Mouse (Mus musculus) spleen, adult 2 months (tissue): Measurements from ENCODE around the gene Celsr3. TPM values are rescaled to one million over a fixed set of nuclear protein-coding genes. Genes with fewer than 3 reads are reported as not detected.

Source experiments
- DNase-seq, 2 experiments: peaks; one replicate each; pipeline versions ENCODE4 v3.0.0 to v3.0.0-alpha.2; 2012 to 2021; ENCODE audit warnings: low spot score in 2 of 2, low read depth in 1 of 2
- H3K27ac ChIP-seq: fragments of 200-500 bp; 2 replicates; pipeline ENCODE4 v1.5.1; 2012; ENCODE audit warnings: low read length, inconsistent platforms; ENCODE audit not compliant: insufficient read depth
- H3K27me3 ChIP-seq: fragments of 200-500 bp; 2 replicates; pipeline ENCODE4 v1.6.1; 2012; ENCODE audit warnings: mild to moderate bottlenecking, moderate library complexity, low read length, inconsistent platforms; ENCODE audit not compliant: control insufficient read depth, insufficient read depth
- H3K36me3 ChIP-seq: fragments of 200-500 bp; 2 replicates; pipeline ENCODE4 v1.6.1; 2012; ENCODE audit warnings: mild to moderate bottlenecking, low read length, inconsistent platforms; ENCODE audit not compliant: control insufficient read depth, insufficient read depth
- H3K4me1 ChIP-seq: fragments of 200-500 bp; 2 replicates; pipeline ENCODE4 v1.6.1; 2011; ENCODE audit warnings: inconsistent platforms; ENCODE audit not compliant: control insufficient read depth, insufficient read depth, insufficient read length
- H3K4me3 ChIP-seq: fragments of 200-500 bp; 2 replicates; pipeline ENCODE4 v1.5.1; 2011; ENCODE audit warnings: mild to moderate bottlenecking, inconsistent platforms; ENCODE audit not compliant: insufficient read depth, insufficient read length; ENCODE audit errors: extremely low read depth
- CTCF ChIP-seq: fragments of 200-500 bp; IDR thresholded peaks from 2 replicates; pipeline ENCODE4 v1.5.1; 2011; ENCODE audit warnings: mild to moderate bottlenecking, inconsistent platforms; ENCODE audit not compliant: insufficient read depth, insufficient read length, insufficient replicate concordance; ENCODE audit errors: extremely low read depth
- POLR2A ChIP-seq: fragments of 200-500 bp; IDR thresholded peaks from 2 replicates; pipeline ENCODE4 v1.6.1; 2011; ENCODE audit warnings: low read depth, low read length, inconsistent platforms
- WGBS: fragments of 180-500 bp; shearing (Covaris S2); methylation state at CpG from one replicate; pipeline ENCODE4 v1.1.7; 2018; 5-methylcytosine and 5-hydroxymethylcytosine counted together
- polyA plus RNA-seq: library from polyadenylated mRNA; depleted of rRNA; stranded (reverse); fragments of >200 nt; gene quantifications from 2 replicates; pipeline ENCODE4 v1.2.3, GENCODE M21; 2012

Celsr3 gene
- polyA plus RNA-seq, 1 experiment = 1.2 TPM

DNA sequence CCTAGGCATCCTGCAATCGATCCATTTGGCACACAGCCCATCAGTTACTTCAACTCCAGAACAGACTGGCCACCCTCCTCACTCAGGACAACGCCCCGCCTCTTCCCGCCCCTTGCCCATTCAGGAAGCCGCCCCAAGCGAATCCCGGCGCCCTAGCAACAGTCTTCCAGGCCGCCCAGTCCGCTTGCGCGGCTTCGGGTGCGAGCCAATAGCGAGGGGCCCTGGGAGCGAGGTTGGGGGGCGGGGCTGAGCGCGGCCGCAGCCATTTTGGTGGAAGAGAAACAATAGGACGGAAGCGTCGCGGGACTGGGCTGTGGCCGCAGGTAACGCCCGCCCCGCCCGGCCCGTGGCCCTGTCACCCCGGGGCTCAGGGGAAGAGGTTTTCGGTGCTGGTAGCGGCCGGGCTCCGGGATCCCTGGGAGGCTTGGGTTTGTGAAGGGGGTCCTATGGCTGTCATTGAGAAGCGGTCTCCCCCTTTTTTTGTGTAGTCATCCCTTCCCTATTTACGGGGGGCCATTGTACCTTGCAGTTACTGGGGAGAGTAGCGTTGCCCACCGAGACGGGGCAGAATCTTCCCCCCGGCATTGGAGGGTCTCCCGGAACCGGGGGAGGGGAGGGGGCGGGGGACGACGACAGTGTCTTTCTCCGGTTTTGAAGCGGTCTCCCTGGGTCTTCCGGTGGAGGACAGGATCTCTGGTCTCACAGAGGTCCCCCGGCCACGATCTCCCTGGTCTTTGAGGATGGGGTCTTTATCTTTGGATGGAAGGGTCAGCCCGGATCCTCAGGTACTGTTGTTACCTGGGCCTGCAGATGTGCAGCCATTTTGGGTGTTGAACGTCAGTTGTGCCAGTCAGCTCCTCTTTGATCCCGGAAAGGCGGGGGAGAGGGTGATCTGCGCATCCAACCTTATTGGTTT lies 42.3 kb upstream of the Celsr3 start, which contains the start of gene Ip6k2:
Gene Ip6k2 (plus strand): TSS at position 249 of the 916 bp plus-strand sequence.
- peak within 1 kb of the TSS; percentile 74 for H3K27ac ChIP-seq
- peak; percentile 66 to 95 for DNase-seq
- TF ChIP-seq POLR2A (no peak), CTCF (no peak)

DNA sequence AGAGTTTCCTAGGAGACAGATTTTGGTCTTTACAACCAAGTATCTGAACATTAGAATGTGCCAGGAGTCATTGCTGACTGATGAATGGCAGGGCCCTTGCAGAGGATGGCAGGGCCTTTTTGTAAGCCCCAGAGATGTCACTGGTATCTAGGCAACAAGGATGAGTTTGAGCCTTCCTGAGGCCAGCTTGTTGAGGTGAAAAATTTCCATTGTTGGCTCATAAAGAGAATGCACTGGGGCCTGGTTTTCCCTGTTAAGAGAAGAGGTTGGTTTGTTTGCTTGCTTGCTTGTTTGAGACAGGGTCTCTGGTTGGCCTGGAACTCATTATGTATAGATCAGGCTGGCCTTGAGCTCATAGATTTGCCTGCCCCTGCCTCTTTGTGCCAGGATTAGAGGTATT lies 40.7 kb upstream of the Celsr3 start:
- H3K36me3 ChIP-seq = no peaks in the 10 kb centered on the region
- no peak overlapping the region for H3K4me3 ChIP-seq
- DNase-seq = no peak
- peaks cover 3% of the 10 kb centered on the region; the same call in 1 of the 2 replicates for H3K4me1 ChIP-seq
- no peak overlapping the region for H3K27ac ChIP-seq
- no peaks in the 10 kb centered on the region for H3K27me3 ChIP-seq
- TF ChIP-seq POLR2A (no peak), CTCF (no peak)

More for the DNA sequence above, 42.3 kb upstream of the Celsr3 start, which contains the start of gene Ip6k2:
- under 1% methylated on average over 54 of the region's 56 CpGs for WGBS
- Histone ChIP-seq H3K27me3 (no peaks in the 10 kb centered on the region), H3K36me3 (no peaks in the 10 kb centered on the region), H3K4me3 (peak within 1 kb of the TSS; percentile 96), H3K4me1 (peaks cover 3% of the 10 kb centered on the region; the same call in 1 of the 2 replicates)

DNA sequence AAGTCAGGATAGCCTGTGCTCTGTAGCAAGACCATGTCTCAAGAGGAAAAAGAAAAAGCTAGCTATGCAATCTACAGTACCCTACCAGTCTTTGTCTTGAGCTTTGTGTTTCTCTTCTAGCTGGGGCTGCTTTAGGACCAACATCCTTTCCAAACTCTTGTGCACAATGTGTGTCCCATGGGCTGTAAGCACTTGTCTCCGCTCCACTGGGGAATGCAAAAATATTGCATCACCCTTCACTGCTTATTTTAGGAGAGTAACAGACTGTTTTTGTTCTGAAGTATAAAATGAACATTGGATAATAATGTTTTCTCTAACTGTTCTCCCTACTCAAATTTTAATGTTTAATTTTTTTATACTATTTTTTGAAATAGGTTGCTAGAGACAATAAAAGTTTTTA lies 39.6 kb upstream of the Celsr3 start:
- no peaks in the 10 kb centered on the region for H3K27me3 ChIP-seq
- H3K27ac ChIP-seq = no peak overlapping the region
- DNase-seq = no peak
- no peak overlapping the region for H3K4me3 ChIP-seq
- H3K36me3 ChIP-seq = no peaks in the 10 kb centered on the region
- TF ChIP-seq CTCF = no peak
- no peak for TF ChIP-seq POLR2A
- H3K4me1 ChIP-seq = peaks cover 3% of the 10 kb centered on the region; the same call in 1 of the 2 replicates
- 93% methylated on average over 1 of the region's 1 CpGs for WGBS

DNA sequence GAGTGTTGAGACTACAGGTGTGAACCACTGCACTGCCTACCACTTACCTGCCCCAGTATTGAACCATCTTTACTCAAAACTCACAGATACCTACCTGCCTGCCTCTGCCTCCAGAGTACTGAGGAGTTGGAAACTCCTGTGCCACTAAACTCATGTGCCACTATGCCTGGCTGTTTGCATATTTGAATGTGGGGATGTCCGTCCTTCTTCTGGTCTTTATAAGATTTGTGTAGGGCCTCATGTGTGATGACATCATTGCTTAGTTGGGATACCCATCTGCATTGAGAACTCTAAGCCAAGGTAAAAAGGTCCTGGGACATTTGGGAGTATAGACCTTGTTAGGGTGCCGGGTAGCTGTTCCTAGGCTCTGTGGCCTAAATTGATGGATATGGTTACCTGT lies 39.0 kb upstream of the Celsr3 start:
- Histone ChIP-seq H3K27ac (no peak overlapping the region), H3K4me1 (peaks cover 3% of the 10 kb centered on the region; the same call in 1 of the 2 replicates), H3K4me3 (no peak overlapping the region), H3K27me3 (no peaks in the 10 kb centered on the region), H3K36me3 (no peaks in the 10 kb centered on the region)
- TF ChIP-seq POLR2A (no peak), CTCF (no peak)
- no peak for DNase-seq
- 89% methylated on average over 2 of the region's 2 CpGs for WGBS

DNA sequence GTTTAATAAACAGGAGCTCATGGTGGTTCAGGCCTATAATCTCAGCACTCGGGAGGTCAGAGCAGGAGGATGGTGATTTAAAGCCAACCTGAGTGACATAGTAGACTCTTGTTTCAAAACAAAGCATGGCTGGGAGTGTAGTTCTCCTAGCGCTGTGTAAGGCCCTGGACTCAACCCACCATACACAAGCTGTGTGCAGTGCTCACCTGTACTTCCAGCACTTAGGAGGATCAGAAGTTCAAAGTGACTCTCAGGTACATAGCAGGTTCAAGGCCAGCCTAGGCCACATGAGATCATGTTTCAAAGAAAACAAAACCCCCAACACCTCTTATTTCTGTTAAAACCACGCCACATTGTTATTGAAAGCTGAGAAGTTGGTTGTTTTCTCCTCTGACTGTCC lies 37.4 kb upstream of the Celsr3 start:
- Histone ChIP-seq H3K36me3 (no peaks in the 10 kb centered on the region), H3K27ac (no peak overlapping the region), H3K27me3 (no peaks in the 10 kb centered on the region), H3K4me1 (peaks cover 12% of the 10 kb centered on the region), H3K4me3 (no peak overlapping the region)
- DNase-seq = no peak
- no peak for TF ChIP-seq POLR2A
- no peak for TF ChIP-seq CTCF
- WGBS = 92% methylated on average over 3 of the region's 3 CpGs

DNA sequence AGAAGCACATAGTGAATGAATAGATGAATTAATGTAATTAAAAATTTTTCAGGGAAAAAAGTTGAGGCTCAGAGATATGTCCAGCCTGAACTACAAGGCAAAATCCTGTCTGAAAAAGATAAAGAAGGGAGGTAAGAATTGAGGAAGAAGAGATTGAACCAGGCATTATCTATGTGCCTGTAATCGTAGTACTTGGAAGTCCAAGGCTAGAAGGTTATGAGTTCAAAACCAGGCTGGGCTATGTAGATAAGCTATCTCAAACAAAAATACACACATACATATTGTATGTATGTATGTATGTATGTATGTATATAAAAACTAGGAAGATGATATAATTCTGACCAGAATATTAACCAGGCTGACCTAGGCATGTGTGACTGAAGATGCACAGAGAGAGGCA lies 33.8 kb upstream of the Celsr3 start:
- TF ChIP-seq POLR2A = no peak
- TF ChIP-seq CTCF = no peak
- 72% methylated on average over 1 of the region's 1 CpGs for WGBS
- H3K27ac ChIP-seq = no peak overlapping the region
- H3K36me3 ChIP-seq = peaks cover 14% of the 10 kb centered on the region
- DNase-seq = no peak
- H3K27me3 ChIP-seq = no peaks in the 10 kb centered on the region
- H3K4me1 ChIP-seq = peaks cover 8% of the 10 kb centered on the region
- H3K4me3 ChIP-seq = no peak overlapping the region

DNA sequence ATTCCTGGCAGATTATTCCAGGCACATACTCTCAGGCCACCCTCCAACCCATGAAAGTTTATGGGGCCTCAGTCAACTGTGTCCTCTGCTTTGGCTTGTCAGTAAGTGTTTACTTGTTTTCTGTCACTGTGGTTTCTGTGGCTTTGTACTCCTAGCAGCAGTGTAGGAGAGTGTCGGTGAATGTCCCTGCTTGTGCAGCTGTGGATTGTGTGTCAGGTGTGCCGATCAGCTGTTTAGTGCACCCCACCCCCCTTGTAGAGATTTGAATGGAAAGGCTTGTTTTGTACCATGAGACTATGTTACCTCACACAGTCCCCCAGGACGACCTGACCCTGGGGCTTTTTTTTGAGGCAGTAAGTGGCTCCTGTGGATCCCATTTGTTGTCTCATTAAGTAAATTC lies 33.4 kb upstream of the Celsr3 start:
- TF ChIP-seq POLR2A (no peak), CTCF (no peak)
- no peak overlapping the region for H3K27ac ChIP-seq
- H3K27me3 ChIP-seq = no peaks in the 10 kb centered on the region
- H3K4me3 ChIP-seq = no peak overlapping the region
- WGBS = 21% methylated on average over 3 of the region's 3 CpGs
- H3K4me1 ChIP-seq = peaks cover 8% of the 10 kb centered on the region
- no peak for DNase-seq
- H3K36me3 ChIP-seq = peaks cover 17% of the 10 kb centered on the region
